Mouse (Mus musculus) forebrain, embryonic 12.5 days (tissue): ENCODE data around the gene Gtsf2. TPM values are rescaled to one million over a fixed set of nuclear protein-coding genes. Genes with fewer than 3 reads are reported as not detected.
"Not testable (repeated sequence)": the region's sequence is repeated elsewhere in the genome, so short reads cannot be mapped to it uniquely, and the experiment has no call there.

Experiments
- ATAC-seq: fragments of 200-750 bp; cut with Nextera tagmentation; 2 replicates; pipeline ENCODE4 v1.8.0; 2017; ENCODE audit warnings: moderate TSS enrichment; ENCODE audit not compliant: low FRiP score
- H3K27ac ChIP-seq: fragments of 300-500 bp; sonication (generic); 2 replicates; pipeline ENCODE4 v1.5.1; 2016; ENCODE audit warnings: mild to moderate bottlenecking
- H3K27me3 ChIP-seq: fragments of 300-500 bp; sonication (generic); 2 replicates; pipeline ENCODE4 v1.6.1; 2016; ENCODE audit warnings: mild to moderate bottlenecking
- H3K36me3 ChIP-seq: fragments of 300-500 bp; sonication (generic); replicated peaks from 2 replicates; pipeline ENCODE4 v1.6.1; 2016; ENCODE audit warnings: mild to moderate bottlenecking
- H3K4me1 ChIP-seq: fragments of 300-500 bp; sonication (generic); 2 replicates; pipeline ENCODE4 v1.6.1; 2016
- H3K4me2 ChIP-seq: fragments of 300-500 bp; sonication (generic); 2 replicates; pipeline ENCODE4 v1.6.1; 2016; ENCODE audit warnings: mild to moderate bottlenecking, moderate library complexity
- H3K4me3 ChIP-seq: fragments of 300-500 bp; sonication (generic); replicated peaks from 2 replicates; pipeline ENCODE4 v1.5.1; 2016; ENCODE audit warnings: mild to moderate bottlenecking
- H3K9ac ChIP-seq: fragments of 300-500 bp; sonication (generic); 2 replicates; pipeline ENCODE4 v1.6.1; 2016; ENCODE audit warnings: mild to moderate bottlenecking
- H3K9me3 ChIP-seq: fragments of 300-500 bp; sonication (generic); 2 replicates; pipeline ENCODE4 v1.6.1; 2016
- whole genome bisulfite sequencing: fragments of 180-500 bp; shearing (Covaris S2); methylation state at CpG from one replicate; pipeline ENCODE4 v1.1.7; 2016; 5-methylcytosine and 5-hydroxymethylcytosine counted together
- polyA plus RNA-seq: library from polyadenylated mRNA; unstranded; fragments of >200 nt; fragmentation: Nextera tagmentation; extraction: Ambion mirVana; gene quantifications from 2 replicates; pipeline ENCODE4 v1.2.1, GENCODE M21; 2016

Gtsf2 gene
- polyA plus RNA-seq, 1 experiment from 2014 or later: not detected

- H3K9me3 ChIP-seq: no peaks in the 10 kb centered on the region
- no peak for ATAC-seq
- WGBS: 88% methylated on average over 7 of the region's 7 CpGs
Measured at GRCm38 (mm10) chr15:103471488-103472194, 23.4 kb upstream of the Gtsf2 start.

GRCm38 (mm10) chr15:103462539-103463261, 14.4 kb upstream of the Gtsf2 start:
- H3K9me3 ChIP-seq: no peaks in the 10 kb centered on the region
- no peak overlapping the region for H3K4me2 ChIP-seq
- ATAC-seq: no peak
- H3K27me3 ChIP-seq: no peaks in the 10 kb centered on the region
- H3K4me1 ChIP-seq: no peaks in the 10 kb centered on the region; the same call in 1 of the 2 replicates
- no peaks in the 10 kb centered on the region for H3K36me3 ChIP-seq
- H3K9ac ChIP-seq: no peak overlapping the region
- H3K27ac ChIP-seq: no peak overlapping the region
- H3K4me3 ChIP-seq: no peak overlapping the region
- WGBS: 65% methylated on average over 7 of the region's 7 CpGs

More at GRCm38 (mm10) chr15:103471488-103472194, 23.4 kb upstream of the Gtsf2 start:
- no peak overlapping the region for H3K9ac ChIP-seq
- H3K36me3 ChIP-seq: no peaks in the 10 kb centered on the region
- H3K4me3 ChIP-seq: no peak overlapping the region
- no peaks in the 10 kb centered on the region for H3K27me3 ChIP-seq
- H3K4me1 ChIP-seq: no peaks in the 10 kb centered on the region
- no peak overlapping the region for H3K4me2 ChIP-seq
- H3K27ac ChIP-seq: no peak overlapping the region

- Histone ChIP-seq H3K4me2 (no peak overlapping the region), H3K27me3 (no peaks in the 10 kb centered on the region), H3K9ac (no peak overlapping the region), H3K4me1 (no peaks in the 10 kb centered on the region), H3K9me3 (no peaks in the 10 kb centered on the region), H3K27ac (no peak overlapping the region), H3K4me3 (no peak overlapping the region), H3K36me3 (no peaks in the 10 kb centered on the region)
- WGBS: 88% methylated on average over 6 of the region's 6 CpGs
- ATAC-seq: no peak
Measured at GRCm38 (mm10) chr15:103454449-103454848, 6.2 kb upstream of the Gtsf2 start.

GRCm38 (mm10) chr15:103453551-103454218, 5.4 kb upstream of the Gtsf2 start, which contains the start of gene Nckap1l:
Gene Nckap1l (plus strand): TSS chr15:103453794.
- Histone ChIP-seq H3K9me3 (no peaks in the 10 kb centered on the region), H3K36me3 (no peaks in the 10 kb centered on the region), H3K4me3 (no peak within 1 kb of the TSS), H3K9ac (no peak within 1 kb of the TSS), H3K27ac (no peak within 1 kb of the TSS), H3K4me2 (no peak within 1 kb of the TSS), H3K27me3 (no peaks in the 10 kb centered on the region), H3K4me1 (no peaks in the 10 kb centered on the region)
- no peak for ATAC-seq
- WGBS: 89% methylated on average over 13 of the region's 13 CpGs

- not testable (repeated sequence) for H3K9ac ChIP-seq, H3K4me3 ChIP-seq, H3K27ac ChIP-seq, ATAC-seq, H3K4me2 ChIP-seq, H3K36me3 ChIP-seq, H3K9me3 ChIP-seq, H3K27me3 ChIP-seq, H3K4me1 ChIP-seq
- WGBS: 77% methylated on average over 4 of the region's 4 CpGs
Measured at GRCm38 (mm10) chr15:103445966-103446365, 2.3 kb downstream of the Gtsf2 start.

GRCm38 (mm10) chr15:103430241-103430640, 18.0 kb downstream of the Gtsf2 start, which contains the start of gene Gtsf1:
Gene Gtsf1 (minus strand): TSS chr15:103430470.
- H3K27ac ChIP-seq: no peak within 1 kb of the TSS
- H3K27me3 ChIP-seq: no peaks in the 10 kb centered on the region
- ATAC-seq: no peak
- 94% methylated on average over 16 of the region's 16 CpGs for WGBS
- no peak within 1 kb of the TSS for H3K4me3 ChIP-seq
- peaks cover 3% of the 10 kb centered on the region; the same call in 1 of the 2 replicates for H3K4me1 ChIP-seq
- no peak within 1 kb of the TSS for H3K4me2 ChIP-seq
- no peaks in the 10 kb centered on the region for H3K9me3 ChIP-seq
- no peaks in the 10 kb centered on the region for H3K36me3 ChIP-seq
- no peak within 1 kb of the TSS for H3K9ac ChIP-seq

- Histone ChIP-seq H3K27ac (no peak overlapping the region), H3K9me3 (no peaks in the 10 kb centered on the region), H3K36me3 (no peaks in the 10 kb centered on the region), H3K4me2 (no peak overlapping the region), H3K4me3 (no peak overlapping the region), H3K9ac (no peak overlapping the region), H3K27me3 (no peaks in the 10 kb centered on the region), H3K4me1 (peaks cover 3% of the 10 kb centered on the region; the same call in 1 of the 2 replicates)
- no peak for ATAC-seq
- WGBS: 30% methylated on average over 2 of the region's 2 CpGs
Measured at GRCm38 (mm10) chr15:103427017-103427416, 21.3 kb downstream of the Gtsf2 start.

GRCm38 (mm10) chr15:103405586-103405985, 42.7 kb downstream of the Gtsf2 start:
- H3K9me3 ChIP-seq, H3K4me2 ChIP-seq, ATAC-seq, H3K4me1 ChIP-seq, H3K9ac ChIP-seq, H3K4me3 ChIP-seq, H3K27me3 ChIP-seq, H3K27ac ChIP-seq, H3K36me3 ChIP-seq: not testable (repeated sequence)
- 100% methylated on average over 3 of the region's 3 CpGs for WGBS

- Histone ChIP-seq H3K27ac (no peak overlapping the region), H3K36me3 (no peaks in the 10 kb centered on the region), H3K9me3 (no peaks in the 10 kb centered on the region), H3K27me3 (no peaks in the 10 kb centered on the region), H3K4me3 (no peak overlapping the region), H3K4me1 (no peaks in the 10 kb centered on the region), H3K4me2 (no peak overlapping the region), H3K9ac (no peak overlapping the region)
- ATAC-seq: no peak
- WGBS: 86% methylated on average over 5 of the region's 5 CpGs
Measured at GRCm38 (mm10) chr15:103401361-103401760, 46.9 kb downstream of the Gtsf2 start.

GRCm38 (mm10) chr15:103393577-103393976, 54.7 kb downstream of the Gtsf2 start:
- no peak overlapping the region for H3K4me3 ChIP-seq
- no peak overlapping the region for H3K27ac ChIP-seq
- H3K27me3 ChIP-seq: no peaks in the 10 kb centered on the region
- H3K4me2 ChIP-seq: no peak overlapping the region
- H3K4me1 ChIP-seq: no peaks in the 10 kb centered on the region
- no peak for ATAC-seq
- no peaks in the 10 kb centered on the region for H3K9me3 ChIP-seq
- no peaks in the 10 kb centered on the region for H3K36me3 ChIP-seq
- no peak overlapping the region for H3K9ac ChIP-seq
